Mouse (Mus musculus) small intestine, adult 2 months (tissue): ENCODE measurements around the gene Trpv4. TPM values are rescaled to one million over a fixed set of nuclear protein-coding genes. Genes with fewer than 3 reads are reported as not detected.

Source experiments
- H3K27ac ChIP-seq: fragments of 200-500 bp; 2 replicates; pipeline ENCODE4 v1.5.1; 2012; ENCODE audit warnings: low read depth, low read length, control low read depth, inconsistent platforms; ENCODE audit not compliant: insufficient read depth
- H3K27me3 ChIP-seq: fragments of 200-500 bp; 2 replicates; pipeline ENCODE4 v1.6.1; 2012; ENCODE audit warnings: mild to moderate bottlenecking, moderate library complexity, low read length, inconsistent platforms; ENCODE audit not compliant: control insufficient read depth, insufficient read depth
- H3K36me3 ChIP-seq: fragments of 200-500 bp; 2 replicates; pipeline ENCODE4 v1.6.1; 2012; ENCODE audit warnings: mild to moderate bottlenecking, low read length, control low read depth, inconsistent platforms; ENCODE audit not compliant: control insufficient read depth, insufficient read depth
- H3K4me1 ChIP-seq: fragments of 200-500 bp; 2 replicates; pipeline ENCODE4 v1.6.1; 2012; ENCODE audit warnings: low read length, inconsistent platforms, mixed read lengths; ENCODE audit not compliant: control insufficient read depth, insufficient read depth, insufficient read length
- H3K4me3 ChIP-seq: fragments of 200-500 bp; 2 replicates; pipeline ENCODE4 v1.5.1; 2012; ENCODE audit warnings: low read depth, mild to moderate bottlenecking, control low read depth, inconsistent platforms, low read length, moderate library complexity
- CTCF ChIP-seq: fragments of 200-500 bp; IDR thresholded peaks from 2 replicates; pipeline ENCODE4 v1.5.1; 2012; ENCODE audit warnings: low read depth, mild to moderate bottlenecking, control low read depth, inconsistent platforms, low read length, moderate library complexity, mixed read lengths; ENCODE audit not compliant: insufficient replicate concordance, insufficient read length; ENCODE audit errors: extremely low read depth
- POLR2A ChIP-seq: fragments of 200-500 bp; IDR thresholded peaks from 2 replicates; pipeline ENCODE4 v1.6.1; 2012; ENCODE audit warnings: low read depth, mild to moderate bottlenecking, control low read depth, inconsistent platforms, low read length, moderate library complexity
- WGBS: fragments of 180-500 bp; shearing (Covaris S2); methylation state at CpG from one replicate; pipeline ENCODE4 v1.1.7; 2018; 5-methylcytosine and 5-hydroxymethylcytosine counted together
- polyA plus RNA-seq: library from polyadenylated mRNA; depleted of rRNA; stranded (reverse); fragments of >200 nt; gene quantifications from 2 replicates; pipeline ENCODE4 v1.2.3, GENCODE M21; 2012; rRNA removed

Gene Trpv4
- 2.4 and 2.9 TPM in 2 replicates for polyA plus RNA-seq

- under 1% methylated on average over 47 of the region's 47 CpGs for WGBS
- Histone ChIP-seq H3K27ac (no peak within 1 kb of the TSS), H3K36me3 (no peaks in the 10 kb centered on the region), H3K4me1 (no peaks in the 10 kb centered on the region; the same call in 1 of the 2 replicates), H3K4me3 (peak within 1 kb of the TSS; percentile 48), H3K27me3 (peaks cover 20% of the 10 kb centered on the region)
- TF ChIP-seq POLR2A (no peak), CTCF (no peak)
Observed at GRCm38 (mm10) chr5:114658255-114658654, at the start of gene Trpv4. Gene Trpv4, minus strand, starts transcription at chr5:114658421.

GRCm38 (mm10) chr5:114707265-114708068 lies 49.2 kb upstream of the Trpv4 start, which contains the start of gene Tchp:
Gene Tchp, plus strand, starts transcription at chr5:114707760.
- 6% methylated on average over 49 of the region's 49 CpGs for WGBS
- H3K4me1 ChIP-seq: no peaks in the 10 kb centered on the region
- H3K27me3 ChIP-seq: no peaks in the 10 kb centered on the region
- TF ChIP-seq CTCF: peak; percentile 81; the same call in 1 of the 2 replicates
- TF ChIP-seq POLR2A: no peak; the same call in 1 of the 2 replicates
- peaks cover 9% of the 10 kb centered on the region for H3K36me3 ChIP-seq
- H3K27ac ChIP-seq: no peak within 1 kb of the TSS
- peak within 1 kb of the TSS; percentile 100 for H3K4me3 ChIP-seq

DNA sequence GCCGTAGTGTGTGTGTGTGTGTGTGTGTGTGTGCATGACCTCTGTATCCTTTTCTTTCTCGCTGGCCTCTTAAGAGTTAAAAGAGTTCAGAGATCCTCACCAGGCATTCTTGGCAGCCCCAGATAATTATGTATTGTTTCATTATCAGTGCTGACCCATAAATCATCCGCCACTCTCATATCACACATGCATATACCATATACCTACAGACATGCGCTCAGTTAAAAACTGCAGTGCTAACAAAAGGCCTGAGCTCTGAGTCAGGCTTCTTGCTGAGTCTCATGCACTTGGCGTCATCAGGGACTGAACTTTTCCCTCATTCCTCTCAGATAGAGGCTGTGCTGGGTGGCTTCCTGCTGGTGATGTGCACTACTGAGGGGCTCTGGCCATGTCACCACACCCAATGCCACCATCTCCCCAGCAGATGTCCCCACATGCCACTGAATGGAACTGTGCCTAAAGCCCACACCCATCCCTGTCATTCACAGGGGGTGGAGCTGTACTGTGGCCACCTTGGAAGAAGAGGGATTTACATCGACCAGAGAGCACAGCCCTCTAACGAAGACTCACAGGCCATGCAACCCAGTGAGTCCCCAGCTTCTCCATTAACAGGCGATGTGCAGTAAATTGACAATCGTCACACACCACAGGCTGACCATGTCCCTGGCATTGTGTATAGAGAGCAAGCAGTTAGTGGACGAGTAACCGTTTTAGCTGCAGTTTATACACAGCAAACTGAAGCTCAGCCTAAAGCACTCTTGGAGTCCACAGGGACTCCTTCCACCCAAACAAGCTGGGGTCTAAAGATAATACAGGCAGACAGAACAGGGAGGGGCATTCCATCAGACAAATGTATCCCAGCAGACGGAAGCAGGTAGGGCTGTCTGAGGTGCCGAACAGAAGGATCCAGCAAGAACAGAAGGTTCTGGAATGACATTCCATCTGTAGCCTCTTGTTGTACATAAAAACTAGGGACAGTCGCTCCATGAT lies 44.5 kb upstream of the Trpv4 start:
- H3K4me3 ChIP-seq: no peak overlapping the region
- WGBS: 48% methylated on average over 14 of the region's 14 CpGs
- H3K27ac ChIP-seq: no peak overlapping the region
- no peaks in the 10 kb centered on the region for H3K36me3 ChIP-seq
- no peaks in the 10 kb centered on the region for H3K4me1 ChIP-seq
- no peaks in the 10 kb centered on the region for H3K27me3 ChIP-seq
- TF ChIP-seq CTCF (peak; percentile 40; the same call in 1 of the 2 replicates), POLR2A (no peak)

GRCm38 (mm10) chr5:114699015-114699414 lies 40.8 kb upstream of the Trpv4 start:
- no peaks in the 10 kb centered on the region for H3K27me3 ChIP-seq
- 33% methylated on average over 7 of the region's 7 CpGs for WGBS
- TF ChIP-seq CTCF (no peak), POLR2A (no peak)
- H3K36me3 ChIP-seq: no peaks in the 10 kb centered on the region
- no peaks in the 10 kb centered on the region for H3K4me1 ChIP-seq
- no peak overlapping the region for H3K4me3 ChIP-seq
- no peak overlapping the region for H3K27ac ChIP-seq

DNA sequence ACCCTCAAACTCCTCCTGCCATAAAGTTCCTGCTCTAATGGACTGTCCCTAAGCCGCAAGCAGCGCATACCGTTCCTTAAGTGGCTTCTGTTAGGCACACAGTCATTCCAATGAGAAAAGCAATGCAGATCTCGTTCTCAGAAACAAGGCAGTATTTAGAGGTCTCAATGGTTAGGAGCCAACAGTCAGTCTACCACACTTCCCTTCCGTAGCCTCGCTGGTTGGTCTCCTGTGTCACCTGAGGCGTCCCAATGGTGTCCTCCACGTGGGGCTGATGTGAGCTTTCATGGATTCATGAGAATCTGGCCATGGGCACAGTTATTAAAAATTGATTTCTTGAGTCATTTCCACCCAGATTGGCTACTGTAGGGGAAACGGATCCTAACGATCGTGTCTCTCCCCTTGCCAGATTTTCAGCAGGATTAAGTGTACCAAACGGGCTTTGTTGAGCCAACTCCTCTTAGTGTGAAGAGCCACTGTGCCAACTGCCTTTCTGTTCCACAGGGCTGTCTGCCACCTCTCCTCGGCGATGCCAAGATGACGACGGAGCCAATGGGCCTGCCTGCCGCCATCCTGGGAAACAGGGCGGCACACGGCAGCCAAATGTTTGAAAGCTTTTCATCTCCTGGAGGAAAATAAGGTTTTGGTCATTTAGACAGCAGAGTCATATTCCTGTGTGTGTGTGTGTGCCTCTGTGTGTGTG lies 40.0 kb upstream of the Trpv4 start:
- Histone ChIP-seq H3K27me3 (no peaks in the 10 kb centered on the region), H3K4me3 (no peak overlapping the region), H3K4me1 (no peaks in the 10 kb centered on the region), H3K36me3 (no peaks in the 10 kb centered on the region), H3K27ac (no peak overlapping the region)
- no peak for TF ChIP-seq POLR2A
- no peak for TF ChIP-seq CTCF
- 84% methylated on average over 19 of the region's 19 CpGs for WGBS

DNA sequence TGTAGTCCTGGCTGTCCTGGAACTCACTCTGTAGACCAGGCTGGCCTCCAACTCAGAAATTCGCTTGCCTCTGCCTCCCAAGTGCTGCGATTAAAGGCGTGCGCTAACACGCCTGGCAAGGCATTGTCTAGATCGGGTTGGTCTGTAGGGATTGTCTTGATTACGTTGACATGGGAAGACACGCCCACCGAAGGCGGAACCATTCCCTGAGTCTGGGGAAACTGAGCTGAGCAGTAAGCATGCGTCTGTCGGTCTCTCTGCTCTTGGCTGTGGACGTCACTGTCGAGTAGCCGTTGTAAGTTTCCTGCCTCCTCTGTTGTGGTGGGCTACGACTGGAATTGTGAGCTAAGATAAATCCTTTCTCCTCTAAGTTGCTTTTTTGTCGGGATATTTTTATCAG lies 38.7 kb upstream of the Trpv4 start:
- Histone ChIP-seq H3K4me1 (no peaks in the 10 kb centered on the region), H3K27ac (no peak overlapping the region), H3K27me3 (no peaks in the 10 kb centered on the region), H3K4me3 (no peak overlapping the region), H3K36me3 (no peaks in the 10 kb centered on the region)
- no peak for TF ChIP-seq POLR2A
- TF ChIP-seq CTCF: no peak
- 75% methylated on average over 17 of the region's 17 CpGs for WGBS
